Mouse (Mus musculus): ENCODE data around the gene Slc5a11.

GRCm38 (mm10) chr7:123276568-123276967 is 62.0 kb downstream of the Slc5a11 start:
- no peak for TF ChIP-seq ZC3H11A (IDR thresholded peaks at IDR 0.05; ENCODE audit: borderline replicate concordance, low read depth, low read length)
- no peak for TF ChIP-seq CHD2 (IDR thresholded peaks at IDR 0.05; ENCODE audit: low read depth, low read length)
- no peak for TF ChIP-seq ZNF384 (IDR thresholded peaks at IDR 0.05; ENCODE audit: low read depth, low read length)
- TF ChIP-seq MAFK (IDR thresholded peaks at IDR 0.05; ENCODE audit: insufficient read depth, low read depth, low read length): no peak
- TF ChIP-seq HCFC1 (IDR thresholded peaks at IDR 0.05; ENCODE audit: borderline replicate concordance, insufficient read depth, low read length): no peak
